Mouse (Mus musculus) myocyte (in vitro differentiated cells): ENCODE results near the gene Parn.

Experiments
- MAX ChIP-seq: IDR thresholded peaks from one replicate; pipeline ENCODE4 v1.6.1; 2011; ENCODE audit warnings: low read depth, mild to moderate bottlenecking, control low read depth
- MYOG ChIP-seq, 3 experiments: IDR thresholded peaks; one replicate each; pipeline ENCODE4 v1.6.1; 2011; ENCODE audit warnings: control low read depth in 2 of 3, low read depth in 2 of 3, mild to moderate bottlenecking in 2 of 3; ENCODE audit not compliant: insufficient read length in 2 of 3, control insufficient read depth in 1 of 3, insufficient read depth in 1 of 3
- POLR2A ChIP-seq: IDR thresholded peaks from one replicate; pipeline ENCODE4 v1.6.1; 2011; ENCODE audit warnings: low read depth, mild to moderate bottlenecking, control low read depth, moderate library complexity; ENCODE audit not compliant: insufficient read length
- SRF ChIP-seq: IDR thresholded peaks from one replicate; pipeline ENCODE4 v1.6.1; 2011; ENCODE audit warnings: low read depth; ENCODE audit not compliant: control insufficient read depth, insufficient read length

- no peak for TF ChIP-seq POLR2A
- no peak for TF ChIP-seq MAX
- TF ChIP-seq MYOG (IDR thresholded peaks at IDR 0.05; ENCODE audit: control insufficient read depth in 1 of 3, insufficient read depth in 1 of 3, insufficient read length in 2 of 3, low read depth in 2 of 3): no peak
- TF ChIP-seq SRF: no peak
These were observed 128.9 kb downstream of the Parn start for GRCm38 (mm10) chr16:13538933-13539648.
